Mouse (Mus musculus) heart, embryonic 13.5 days (tissue): Measurements from ENCODE around the gene Scarb2. TPM values are rescaled to one million over a fixed set of nuclear protein-coding genes. Genes with fewer than 3 reads are reported as not detected.
A peak's percentile ranks its signal among the peaks of the same experiment; 100 is the strongest.

ENCODE experiments used
- ATAC-seq: fragments of 200-750 bp; cut with Nextera tagmentation; 2 replicates; pipeline ENCODE4 v1.8.0; 2017; ENCODE audit warnings: moderate TSS enrichment; ENCODE audit not compliant: insufficient number of reproducible peaks, low FRiP score, low TSS enrichment; ENCODE audit errors: extremely low read depth
- H3K27ac ChIP-seq: fragments of 300-500 bp; sonication (generic); replicated peaks from 2 replicates; pipeline ENCODE4 v1.5.1; 2015; ENCODE audit warnings: moderate library complexity, mild to moderate bottlenecking, inconsistent platforms
- H3K27me3 ChIP-seq: fragments of 300-500 bp; sonication (generic); replicated peaks from 2 replicates; pipeline ENCODE4 v1.6.1; 2015; ENCODE audit warnings: mild to moderate bottlenecking, inconsistent platforms
- H3K36me3 ChIP-seq: fragments of 300-500 bp; sonication (generic); 2 replicates; pipeline ENCODE4 v1.6.1; 2015; ENCODE audit warnings: mild to moderate bottlenecking, inconsistent platforms
- H3K4me1 ChIP-seq: fragments of 300-500 bp; sonication (generic); 2 replicates; pipeline ENCODE4 v1.6.1; 2015; ENCODE audit warnings: inconsistent platforms
- H3K4me2 ChIP-seq: fragments of 300-500 bp; sonication (generic); 2 replicates; pipeline ENCODE4 v1.6.1; 2015; ENCODE audit warnings: inconsistent platforms, mild to moderate bottlenecking, moderate library complexity
- H3K4me3 ChIP-seq: fragments of 300-500 bp; sonication (generic); 2 replicates; pipeline ENCODE4 v1.5.1; 2015; ENCODE audit warnings: moderate library complexity, mild to moderate bottlenecking, inconsistent platforms
- H3K9ac ChIP-seq: fragments of 300-500 bp; sonication (generic); 2 replicates; pipeline ENCODE4 v1.6.1; 2015; ENCODE audit warnings: inconsistent platforms, mild to moderate bottlenecking, moderate library complexity
- H3K9me3 ChIP-seq: fragments of 300-500 bp; sonication (generic); 2 replicates; pipeline ENCODE4 v1.6.1; 2016; ENCODE audit warnings: inconsistent platforms
- WGBS: fragments of 180-500 bp; shearing (Covaris S2); methylation state at CpG from one replicate; pipeline ENCODE4 v1.1.7; 2015; ENCODE audit warnings: mixed read lengths; 5-methylcytosine and 5-hydroxymethylcytosine counted together
- polyA plus RNA-seq: library from polyadenylated mRNA; unstranded; fragments of >200 nt; fragmentation: Nextera tagmentation; extraction: Ambion mirVana; gene quantifications from 2 replicates; pipeline ENCODE4 v1.2.1, GENCODE M21; 2015

The Scarb2 gene
- polyA plus RNA-seq, 1 experiment from 2014 or later: 14.4 TPM

DNA sequence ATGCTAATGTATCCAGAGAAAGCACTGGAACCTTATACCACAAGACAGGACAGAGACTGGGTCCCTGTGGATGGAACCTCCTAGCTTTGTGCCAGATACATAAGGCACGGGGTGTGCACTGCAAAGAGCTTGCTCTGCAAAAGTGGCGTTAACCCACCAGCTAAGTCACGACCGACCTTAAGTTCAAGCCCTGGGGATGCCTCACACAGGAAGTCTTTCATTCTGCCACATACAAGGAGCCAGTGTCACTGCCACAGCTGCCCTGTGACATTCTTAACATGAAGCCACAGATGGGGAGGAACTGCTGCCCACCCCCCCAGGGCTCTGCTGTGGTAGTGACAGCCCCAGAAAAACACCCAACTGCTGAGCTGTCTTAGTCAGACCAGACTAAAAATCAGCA is 15.9 kb downstream of the Scarb2 start:
- Histone ChIP-seq H3K9ac (no peak overlapping the region), H3K27ac (0 out of 2 replicates have a peak overlapping the region, but pooled peaks have one; percentile 12), H3K4me2 (no peak overlapping the region), H3K36me3 (peaks cover 9% of the 10 kb centered on the region), H3K4me1 (peaks cover 77% of the 10 kb centered on the region), H3K9me3 (no peaks in the 10 kb centered on the region), H3K4me3 (no peak overlapping the region), H3K27me3 (no peaks in the 10 kb centered on the region)
- no peak for ATAC-seq
- 61% methylated on average over 4 of the region's 4 CpGs for WGBS

GRCm38 (mm10) chr5:92490304-92490703 is 16.3 kb downstream of the Scarb2 start:
- Histone ChIP-seq H3K36me3 (peaks cover 9% of the 10 kb centered on the region), H3K4me2 (no peak overlapping the region), H3K4me3 (no peak overlapping the region), H3K27ac (0 out of 2 replicates have a peak overlapping the region, but pooled peaks have one; percentile 12), H3K4me1 (peaks cover 72% of the 10 kb centered on the region), H3K27me3 (no peaks in the 10 kb centered on the region), H3K9ac (no peak overlapping the region), H3K9me3 (no peaks in the 10 kb centered on the region)
- WGBS: 70% methylated on average over 3 of the region's 3 CpGs
- ATAC-seq: no peak

DNA sequence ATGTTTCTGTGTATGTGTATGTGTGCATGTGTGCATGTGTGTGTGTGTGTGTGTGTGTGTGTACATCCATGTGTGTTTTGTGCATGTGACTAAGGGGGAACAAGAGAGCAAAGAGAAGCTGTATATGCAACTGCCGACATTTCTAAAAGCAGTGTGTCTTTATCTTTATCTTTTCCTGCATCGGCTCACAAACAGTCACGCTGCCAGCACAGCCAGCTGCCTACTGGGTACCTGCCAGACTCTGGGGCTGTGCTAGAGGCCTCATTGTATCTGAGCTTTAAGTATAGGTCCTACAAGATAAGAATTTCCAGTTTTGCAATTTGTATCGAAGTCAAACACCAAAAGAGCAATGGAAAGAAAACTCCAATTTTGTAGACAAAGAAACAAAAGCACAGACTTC is 17.1 kb downstream of the Scarb2 start:
- peaks cover 16% of the 10 kb centered on the region for H3K36me3 ChIP-seq
- 12% methylated on average over 4 of the region's 4 CpGs for WGBS
- H3K4me2 ChIP-seq: peak overlapping the region; percentile 27; the same call in 1 of the 2 replicates
- no peaks in the 10 kb centered on the region for H3K27me3 ChIP-seq
- no peak overlapping the region for H3K4me3 ChIP-seq
- H3K9me3 ChIP-seq: no peaks in the 10 kb centered on the region
- peak overlapping the region; percentile 63 for H3K27ac ChIP-seq
- peaks cover 67% of the 10 kb centered on the region for H3K4me1 ChIP-seq
- peak overlapping the region; percentile 8 for H3K9ac ChIP-seq
- no peak for ATAC-seq

- H3K4me2 ChIP-seq: peak overlapping the region; percentile 27; the same call in 1 of the 2 replicates
- no peak overlapping the region for H3K4me3 ChIP-seq
- H3K9me3 ChIP-seq: no peaks in the 10 kb centered on the region
- peaks cover 22% of the 10 kb centered on the region for H3K36me3 ChIP-seq
- no peak for ATAC-seq
- H3K27ac ChIP-seq: peak overlapping the region; percentile 63
- 39% methylated on average over 7 of the region's 7 CpGs for WGBS
- no peaks in the 10 kb centered on the region for H3K27me3 ChIP-seq
- H3K4me1 ChIP-seq: peaks cover 62% of the 10 kb centered on the region
- peak overlapping the region; percentile 8 for H3K9ac ChIP-seq
These were observed 17.7 kb downstream of the Scarb2 start for GRCm38 (mm10) chr5:92488961-92489360.

- Histone ChIP-seq H3K36me3 (peaks cover 27% of the 10 kb centered on the region), H3K4me2 (no peak overlapping the region), H3K27ac (peak overlapping the region; percentile 63), H3K4me1 (peaks cover 56% of the 10 kb centered on the region), H3K9me3 (no peaks in the 10 kb centered on the region), H3K27me3 (no peaks in the 10 kb centered on the region), H3K4me3 (no peak overlapping the region), H3K9ac (peak overlapping the region; percentile 8)
- ATAC-seq: no peak
- WGBS: 50% methylated on average over 3 of the region's 3 CpGs
These were observed 18.2 kb downstream of the Scarb2 start for GRCm38 (mm10) chr5:92488408-92488807.

GRCm38 (mm10) chr5:92486758-92487157 is 19.9 kb downstream of the Scarb2 start:
- H3K9ac ChIP-seq: no peak overlapping the region
- no peak for ATAC-seq
- peaks cover 4% of the 10 kb centered on the region; the same call in 1 of the 2 replicates for H3K9me3 ChIP-seq
- H3K27me3 ChIP-seq: no peaks in the 10 kb centered on the region
- 87% methylated on average over 3 of the region's 3 CpGs for WGBS
- no peak overlapping the region for H3K4me2 ChIP-seq
- H3K4me3 ChIP-seq: no peak overlapping the region
- peaks cover 40% of the 10 kb centered on the region for H3K36me3 ChIP-seq
- H3K27ac ChIP-seq: no peak overlapping the region
- H3K4me1 ChIP-seq: peaks cover 48% of the 10 kb centered on the region

- no peak overlapping the region for H3K9ac ChIP-seq
- peaks cover 30% of the 10 kb centered on the region for H3K4me1 ChIP-seq
- H3K27me3 ChIP-seq: no peaks in the 10 kb centered on the region
- no peak overlapping the region for H3K4me3 ChIP-seq
- peaks cover 4% of the 10 kb centered on the region; the same call in 1 of the 2 replicates for H3K9me3 ChIP-seq
- no peak overlapping the region for H3K4me2 ChIP-seq
- peaks cover 40% of the 10 kb centered on the region for H3K36me3 ChIP-seq
- WGBS: 64% methylated on average over 7 of the region's 7 CpGs
- no peak for ATAC-seq
- H3K27ac ChIP-seq: no peak overlapping the region
These were observed 21.8 kb downstream of the Scarb2 start for GRCm38 (mm10) chr5:92484880-92485279.

- peaks cover 30% of the 10 kb centered on the region for H3K36me3 ChIP-seq
- no peak overlapping the region for H3K4me3 ChIP-seq
- no peak for ATAC-seq
- H3K4me1 ChIP-seq: peaks cover 28% of the 10 kb centered on the region
- H3K27ac ChIP-seq: no peak overlapping the region
- H3K9ac ChIP-seq: no peak overlapping the region
- 75% methylated on average over 5 of the region's 5 CpGs for WGBS
- H3K4me2 ChIP-seq: no peak overlapping the region
- H3K9me3 ChIP-seq: no peaks in the 10 kb centered on the region
- no peaks in the 10 kb centered on the region for H3K27me3 ChIP-seq
These were observed 33.8 kb downstream of the Scarb2 start for GRCm38 (mm10) chr5:92472863-92473262.

GRCm38 (mm10) chr5:92471531-92471930 is 35.1 kb downstream of the Scarb2 start:
- ATAC-seq: no peak
- 85% methylated on average over 4 of the region's 4 CpGs for WGBS
- Histone ChIP-seq H3K27ac (no peak overlapping the region), H3K9ac (no peak overlapping the region), H3K36me3 (peaks cover 30% of the 10 kb centered on the region), H3K27me3 (no peaks in the 10 kb centered on the region), H3K4me1 (peaks cover 42% of the 10 kb centered on the region), H3K4me2 (no peak overlapping the region), H3K9me3 (no peaks in the 10 kb centered on the region), H3K4me3 (no peak overlapping the region)

DNA sequence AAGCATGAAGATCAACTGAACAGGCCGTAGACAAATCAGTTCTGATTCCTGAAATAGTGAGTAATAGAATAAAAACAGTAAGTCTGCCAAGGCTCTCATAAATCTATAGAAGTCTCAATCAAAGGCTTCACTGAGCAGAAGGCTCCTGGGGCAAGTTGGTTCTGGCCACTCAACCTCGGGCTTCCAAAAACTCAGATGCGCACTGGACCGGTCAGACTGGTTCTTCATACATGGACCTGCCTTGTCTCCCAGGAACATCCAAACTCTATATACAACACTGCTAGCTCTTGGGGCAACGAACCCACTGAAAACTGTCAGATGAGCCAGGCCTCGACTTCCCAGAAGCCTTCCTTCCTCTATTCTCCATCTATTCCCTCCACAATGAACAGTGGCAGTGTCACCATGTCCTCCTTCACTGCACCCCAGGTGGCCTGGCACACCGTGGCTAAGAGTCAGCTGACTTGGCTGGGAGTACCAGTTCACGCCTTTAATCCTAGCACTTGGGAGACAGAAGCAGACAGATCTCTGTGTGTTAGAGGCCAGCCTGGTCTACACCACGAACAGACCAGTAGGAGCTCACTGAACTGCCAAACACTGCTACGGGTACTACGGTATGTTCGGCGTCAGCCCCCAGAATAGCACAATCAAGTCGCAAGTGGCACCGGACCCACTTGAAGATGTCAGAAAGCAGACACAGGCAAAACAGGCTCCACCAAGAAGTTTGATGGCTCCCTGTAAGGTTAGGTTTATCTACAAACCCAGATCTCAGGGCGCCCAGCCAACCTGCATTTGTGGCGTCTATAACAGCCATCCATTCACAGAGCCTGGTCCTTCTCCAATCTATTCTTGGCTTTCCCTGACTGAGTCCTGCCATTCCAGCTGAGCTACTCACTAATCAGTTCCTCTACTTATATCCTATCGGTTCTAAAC is 37.2 kb downstream of the Scarb2 start:
- Histone ChIP-seq H3K4me2 (no peak overlapping the region), H3K27ac (peak overlapping the region; percentile 82), H3K4me3 (no peak overlapping the region), H3K4me1 (peaks cover 42% of the 10 kb centered on the region), H3K9ac (no peak overlapping the region), H3K27me3 (no peaks in the 10 kb centered on the region), H3K36me3 (peaks cover 19% of the 10 kb centered on the region; the same call in 1 of the 2 replicates), H3K9me3 (no peaks in the 10 kb centered on the region)
- WGBS: 55% methylated on average over 18 of the region's 18 CpGs
- ATAC-seq: no peak

GRCm38 (mm10) chr5:92468234-92468633 is 38.4 kb downstream of the Scarb2 start:
- Histone ChIP-seq H3K36me3 (peaks cover 19% of the 10 kb centered on the region; the same call in 1 of the 2 replicates), H3K27ac (peak overlapping the region; percentile 82), H3K4me3 (no peak overlapping the region), H3K9me3 (no peaks in the 10 kb centered on the region), H3K4me2 (no peak overlapping the region), H3K27me3 (no peaks in the 10 kb centered on the region), H3K4me1 (peaks cover 42% of the 10 kb centered on the region), H3K9ac (no peak overlapping the region)
- ATAC-seq: no peak
- 52% methylated on average over 6 of the region's 6 CpGs for WGBS
